Mouse (Mus musculus) neural tube, embryonic 15.5 days (tissue): ENCODE measurements at regions not wholly inside any gene's neighbourhood (a gene's known extent, or its start where the extent isn't known, plus 50 kb on each side); places are given as distances from the start of the nearest gene placed in this dataset.

ENCODE experiments used
- ATAC-seq: fragments of 200-750 bp; cut with Nextera tagmentation; 2 replicates; pipeline ENCODE4 v1.8.0; 2017; ENCODE audit warnings: mild to moderate bottlenecking, moderate TSS enrichment, moderate library complexity; ENCODE audit not compliant: low FRiP score
- H3K27ac ChIP-seq: fragments of 300-500 bp; sonication (generic); replicated peaks from 2 replicates; pipeline ENCODE4 v1.5.1; 2015; ENCODE audit warnings: mild to moderate bottlenecking, inconsistent platforms
- H3K27me3 ChIP-seq: fragments of 300-500 bp; sonication (generic); replicated peaks from 2 replicates; pipeline ENCODE4 v1.6.1; 2015; ENCODE audit warnings: inconsistent platforms
- H3K36me3 ChIP-seq: fragments of 300-500 bp; sonication (generic); 2 replicates; pipeline ENCODE4 v1.6.1; 2015; ENCODE audit warnings: inconsistent platforms
- H3K4me1 ChIP-seq: fragments of 300-500 bp; sonication (generic); 2 replicates; pipeline ENCODE4 v1.6.1; 2015; ENCODE audit warnings: inconsistent platforms
- H3K4me2 ChIP-seq: fragments of 300-500 bp; sonication (generic); 2 replicates; pipeline ENCODE4 v1.6.1; 2015; ENCODE audit warnings: inconsistent platforms, mild to moderate bottlenecking, moderate library complexity
- H3K4me3 ChIP-seq: fragments of 300-500 bp; sonication (generic); replicated peaks from 2 replicates; pipeline ENCODE4 v1.5.1; 2015; ENCODE audit warnings: mild to moderate bottlenecking, inconsistent platforms
- H3K9ac ChIP-seq: fragments of 300-500 bp; sonication (generic); replicated peaks from 2 replicates; pipeline ENCODE4 v1.6.1; 2015; ENCODE audit warnings: mild to moderate bottlenecking, inconsistent platforms
- H3K9me3 ChIP-seq: fragments of 300-500 bp; sonication (generic); replicated peaks from 2 replicates; pipeline ENCODE4 v1.6.1; 2016; ENCODE audit warnings: inconsistent platforms
- WGBS: fragments of 180-500 bp; shearing (Covaris S2); methylation state at CpG from one replicate; pipeline ENCODE4 v1.1.7; 2015; ENCODE audit warnings: mixed read lengths; 5-methylcytosine and 5-hydroxymethylcytosine counted together

GRCm38 (mm10) chr1:128856933-128857332 is 264.8 kb upstream of the Cxcr4 start:
- Histone ChIP-seq H3K9me3 (no peaks in the 10 kb centered on the region), H3K4me2 (no peak overlapping the region), H3K4me1 (no peaks in the 10 kb centered on the region), H3K27me3 (no peaks in the 10 kb centered on the region), H3K4me3 (no peak overlapping the region), H3K27ac (no peak overlapping the region), H3K9ac (no peak overlapping the region), H3K36me3 (no peaks in the 10 kb centered on the region)
- WGBS, result 38% methylated on average over 2 of the region's 2 CpGs
- ATAC-seq, result no peak

- Histone ChIP-seq H3K4me2 (no peak overlapping the region), H3K4me3 (no peak overlapping the region), H3K27ac (no peak overlapping the region), H3K9ac (no peak overlapping the region), H3K27me3 (no peaks in the 10 kb centered on the region), H3K4me1 (no peaks in the 10 kb centered on the region), H3K9me3 (no peaks in the 10 kb centered on the region), H3K36me3 (no peaks in the 10 kb centered on the region)
- no peak for ATAC-seq
- WGBS, result 62% methylated on average over 9 of the region's 9 CpGs
Observed at GRCm38 (mm10) chr1:128854649-128855048, 262.6 kb upstream of the Cxcr4 start.

DNA sequence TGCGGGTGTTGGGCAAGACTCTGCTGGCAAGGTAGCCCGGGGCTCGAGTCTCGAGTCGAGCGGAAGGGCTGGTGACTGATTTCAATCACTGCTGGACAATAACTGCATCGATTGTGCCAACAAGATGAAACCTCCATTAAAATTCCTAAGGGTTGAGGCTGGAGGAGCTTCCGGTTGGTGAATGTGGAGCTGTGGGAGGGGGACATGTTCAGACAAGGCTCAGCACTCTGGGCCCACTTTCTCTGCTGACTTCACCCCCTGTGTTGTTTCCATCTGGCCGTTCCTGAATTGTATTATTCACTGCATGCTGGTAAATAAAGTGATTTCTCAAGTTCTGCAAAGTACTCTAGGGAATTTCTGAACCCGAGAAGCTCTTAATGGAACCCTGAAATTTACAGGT is 261.2 kb upstream of the Cxcr4 start:
- no peak for ATAC-seq
- no peaks in the 10 kb centered on the region for H3K27me3 ChIP-seq
- H3K4me3 ChIP-seq, result no peak overlapping the region
- H3K27ac ChIP-seq, result no peak overlapping the region
- WGBS, result 90% methylated on average over 10 of the region's 10 CpGs
- H3K9me3 ChIP-seq, result no peaks in the 10 kb centered on the region
- no peak overlapping the region for H3K4me2 ChIP-seq
- no peaks in the 10 kb centered on the region for H3K4me1 ChIP-seq
- H3K9ac ChIP-seq, result no peak overlapping the region
- H3K36me3 ChIP-seq, result no peaks in the 10 kb centered on the region

GRCm38 (mm10) chr1:128837361-128837760 is 245.3 kb upstream of the Cxcr4 start:
- Histone ChIP-seq H3K4me2 (no peak overlapping the region), H3K27me3 (no peaks in the 10 kb centered on the region), H3K9me3 (no peaks in the 10 kb centered on the region), H3K4me1 (peaks cover 7% of the 10 kb centered on the region; the same call in 1 of the 2 replicates), H3K4me3 (no peak overlapping the region), H3K9ac (no peak overlapping the region), H3K27ac (no peak overlapping the region), H3K36me3 (no peaks in the 10 kb centered on the region)
- WGBS, result 52% methylated on average over 4 of the region's 4 CpGs
- no peak for ATAC-seq

- WGBS, result 85% methylated on average over 8 of the region's 8 CpGs
- Histone ChIP-seq H3K36me3 (no peaks in the 10 kb centered on the region), H3K9me3 (no peaks in the 10 kb centered on the region), H3K4me1 (peaks cover 15% of the 10 kb centered on the region; the same call in 1 of the 2 replicates), H3K27me3 (no peaks in the 10 kb centered on the region), H3K4me3 (no peak overlapping the region), H3K4me2 (no peak overlapping the region), H3K9ac (no peak overlapping the region), H3K27ac (no peak overlapping the region)
- ATAC-seq, result no peak
Observed at GRCm38 (mm10) chr1:128835510-128835909, 243.4 kb upstream of the Cxcr4 start.

DNA sequence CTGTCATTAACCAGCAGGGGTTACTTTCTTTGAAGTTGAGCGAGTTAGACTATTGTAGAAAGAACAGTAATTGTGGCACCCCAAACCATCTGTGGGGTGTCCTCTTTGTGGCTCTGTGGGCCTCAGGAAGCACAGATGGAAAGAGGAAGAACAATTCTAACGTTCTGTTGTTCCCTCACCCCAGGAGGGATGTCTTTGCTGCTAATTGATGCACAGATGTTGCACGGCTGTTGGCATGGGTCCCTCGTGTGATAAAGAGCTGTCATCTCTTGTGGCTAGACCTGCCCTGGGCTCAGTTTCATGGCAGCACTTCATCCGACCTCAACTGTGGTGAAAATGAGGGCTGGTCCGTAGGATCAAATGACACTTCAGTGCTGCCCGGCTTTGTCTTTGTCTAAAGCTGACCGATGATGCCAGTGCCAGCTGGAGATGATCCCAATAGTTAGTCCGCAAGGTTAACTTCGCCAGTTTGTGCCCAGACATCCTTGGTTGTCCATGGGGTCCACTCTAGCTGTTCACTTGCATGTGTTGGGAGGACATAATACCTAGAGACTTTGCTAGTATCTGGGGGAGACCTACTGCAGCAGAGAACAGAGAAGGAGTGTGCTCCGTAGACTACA is 241.1 kb upstream of the Cxcr4 start:
- Histone ChIP-seq H3K27ac (no peak overlapping the region), H3K4me3 (no peak overlapping the region), H3K27me3 (no peaks in the 10 kb centered on the region), H3K4me1 (peaks cover 20% of the 10 kb centered on the region), H3K9me3 (no peaks in the 10 kb centered on the region), H3K4me2 (no peak overlapping the region), H3K36me3 (no peaks in the 10 kb centered on the region), H3K9ac (no peak overlapping the region)
- WGBS, result 26% methylated on average over 11 of the region's 11 CpGs
- no peak for ATAC-seq

DNA sequence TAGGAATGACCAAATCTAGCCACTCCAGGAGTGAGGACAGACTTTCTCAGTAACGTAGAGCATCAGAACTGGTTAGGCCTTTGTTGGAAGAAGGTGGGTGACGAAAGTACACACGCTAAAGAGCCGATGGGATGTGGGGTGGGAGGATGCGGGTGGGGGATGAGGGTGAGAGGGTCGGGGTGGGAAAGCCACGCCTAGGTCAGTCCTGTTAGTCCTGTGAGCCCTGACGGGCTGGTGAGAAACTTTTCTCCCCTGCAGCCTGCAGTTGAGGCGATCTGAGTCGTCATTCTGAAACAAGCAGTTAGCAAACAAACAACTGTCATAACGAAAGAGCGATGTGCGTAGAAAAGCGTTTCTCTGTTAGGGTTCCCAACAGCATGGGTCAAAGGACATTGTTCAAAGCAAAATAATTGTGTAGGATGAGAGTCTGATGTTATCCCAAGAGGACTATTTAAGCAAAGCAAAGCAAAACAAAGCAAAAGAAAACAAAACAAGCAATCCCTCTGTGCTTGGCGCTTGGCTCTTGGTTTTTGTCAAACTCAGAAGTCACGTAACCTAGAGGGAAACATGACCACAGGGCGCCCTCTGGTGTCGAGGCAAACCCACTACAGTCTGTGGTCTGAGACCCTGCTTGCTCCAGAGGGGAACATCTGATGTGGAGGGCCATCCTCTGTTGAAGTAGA is 240.2 kb upstream of the Cxcr4 start:
- WGBS, result 35% methylated on average over 18 of the region's 18 CpGs
- ATAC-seq, result 0 out of 2 replicates have a peak, but pooled peaks have one; percentile 21
- Histone ChIP-seq H3K36me3 (no peaks in the 10 kb centered on the region), H3K9me3 (no peaks in the 10 kb centered on the region), H3K9ac (no peak overlapping the region; the same call in 1 of the 2 replicates), H3K27me3 (no peaks in the 10 kb centered on the region), H3K4me1 (peaks cover 20% of the 10 kb centered on the region), H3K27ac (0 out of 2 replicates have a peak overlapping the region, but pooled peaks have one; percentile 13), H3K4me3 (peak overlapping the region; percentile 17; the same call in 1 of the 2 replicates), H3K4me2 (peak overlapping the region; percentile 46)

GRCm38 (mm10) chr1:128830671-128831240 is 238.7 kb upstream of the Cxcr4 start:
- WGBS, result 92% methylated on average over 8 of the region's 8 CpGs
- Histone ChIP-seq H3K9me3 (no peaks in the 10 kb centered on the region), H3K9ac (no peak overlapping the region), H3K4me1 (peaks cover 20% of the 10 kb centered on the region), H3K4me2 (no peak overlapping the region), H3K27me3 (no peaks in the 10 kb centered on the region), H3K36me3 (no peaks in the 10 kb centered on the region), H3K4me3 (no peak overlapping the region), H3K27ac (no peak overlapping the region)
- no peak for ATAC-seq

- H3K36me3 ChIP-seq, result no peaks in the 10 kb centered on the region
- 45% methylated on average over 2 of the region's 2 CpGs for WGBS
Observed at GRCm38 (mm10) chr1:128829536-128829935, 237.4 kb upstream of the Cxcr4 start.

GRCm38 (mm10) chr1:128826419-128826818 is 234.3 kb upstream of the Cxcr4 start:
- H3K4me3 ChIP-seq, result no peak overlapping the region
- H3K27me3 ChIP-seq, result no peaks in the 10 kb centered on the region
- no peaks in the 10 kb centered on the region for H3K36me3 ChIP-seq
- 67% methylated on average over 11 of the region's 11 CpGs for WGBS
- no peak for ATAC-seq
- no peak overlapping the region for H3K9ac ChIP-seq
- peaks cover 11% of the 10 kb centered on the region; the same call in 1 of the 2 replicates for H3K4me1 ChIP-seq
- H3K27ac ChIP-seq, result no peak overlapping the region
- H3K9me3 ChIP-seq, result no peaks in the 10 kb centered on the region
- no peak overlapping the region for H3K4me2 ChIP-seq

More at GRCm38 (mm10) chr1:128829536-128829935, 237.4 kb upstream of the Cxcr4 start:
- Histone ChIP-seq H3K9ac (no peak overlapping the region), H3K27ac (no peak overlapping the region), H3K4me1 (peaks cover 20% of the 10 kb centered on the region), H3K27me3 (no peaks in the 10 kb centered on the region), H3K4me2 (no peak overlapping the region), H3K4me3 (no peak overlapping the region), H3K9me3 (no peaks in the 10 kb centered on the region)
- no peak for ATAC-seq

DNA sequence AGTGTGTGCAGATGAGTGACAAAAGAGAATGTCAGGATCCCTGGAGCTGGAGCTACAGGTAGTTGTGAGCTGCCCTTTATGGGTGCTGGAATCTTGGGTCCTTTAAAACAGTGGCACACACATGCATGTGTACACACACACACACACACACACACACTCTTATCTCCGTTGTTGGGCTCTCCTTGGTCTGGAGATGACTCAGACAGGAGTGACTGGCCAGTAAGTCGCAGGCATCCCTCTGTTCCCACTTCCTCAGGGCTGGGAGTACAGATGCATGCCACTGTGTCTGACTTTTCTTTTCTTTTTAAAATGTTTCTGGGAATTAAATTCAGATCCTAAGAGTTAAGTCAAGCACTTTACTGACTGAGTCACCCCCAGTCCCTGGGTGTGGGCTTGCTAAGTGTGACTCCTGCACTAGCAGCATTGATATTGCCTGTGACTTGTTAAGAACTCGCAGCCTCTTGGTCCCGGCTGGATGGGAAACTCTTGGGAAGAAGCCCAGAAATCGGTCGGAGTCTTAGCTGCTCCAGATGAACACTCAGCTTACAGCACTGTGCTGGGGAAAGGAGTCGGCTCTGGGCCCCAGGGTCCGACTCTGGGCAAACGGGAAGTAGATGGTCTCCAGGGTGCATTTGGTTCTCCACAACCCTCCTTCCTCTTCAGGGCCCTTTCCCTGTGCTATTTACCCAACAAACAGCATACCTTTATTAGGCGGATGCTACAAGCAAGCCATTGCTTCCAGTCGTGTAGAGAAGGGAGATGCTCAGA is 233.0 kb upstream of the Cxcr4 start:
- 73% methylated on average over 11 of the region's 11 CpGs for WGBS

More for the DNA sequence above, 233.0 kb upstream of the Cxcr4 start:
- Histone ChIP-seq H3K4me2 (no peak overlapping the region), H3K9me3 (no peaks in the 10 kb centered on the region), H3K9ac (no peak overlapping the region), H3K4me1 (peaks cover 11% of the 10 kb centered on the region; the same call in 1 of the 2 replicates), H3K36me3 (no peaks in the 10 kb centered on the region), H3K4me3 (no peak overlapping the region), H3K27me3 (no peaks in the 10 kb centered on the region), H3K27ac (no peak overlapping the region)
- no peak for ATAC-seq
